Mouse (Mus musculus) kidney, adult 2 months (tissue): Measurements from ENCODE around the gene Fn3k. TPM values are rescaled to one million over a fixed set of nuclear protein-coding genes. Genes with fewer than 3 reads are reported as not detected.

Experiments
- DNase-seq: peaks from one replicate; pipeline ENCODE4 v3.0.0; 2021
- H3K27ac ChIP-seq: fragments of 200-500 bp; 2 replicates; pipeline ENCODE4 v1.5.1; 2012; ENCODE audit warnings: low read depth, low read length, control low read depth, inconsistent platforms; ENCODE audit not compliant: insufficient read depth
- H3K27me3 ChIP-seq: fragments of 200-500 bp; replicated peaks from 2 replicates; pipeline ENCODE4 v1.6.1; 2012; ENCODE audit warnings: mild to moderate bottlenecking, moderate library complexity, low read length, inconsistent platforms; ENCODE audit not compliant: control insufficient read depth, insufficient read depth
- H3K36me3 ChIP-seq: fragments of 200-500 bp; 2 replicates; pipeline ENCODE4 v1.6.1; 2012; ENCODE audit warnings: mild to moderate bottlenecking, moderate library complexity, low read length, inconsistent platforms; ENCODE audit not compliant: control insufficient read depth, insufficient read depth
- H3K4me1 ChIP-seq: fragments of 200-500 bp; 2 replicates; pipeline ENCODE4 v1.6.1; 2011; ENCODE audit warnings: low read length; ENCODE audit not compliant: control insufficient read depth, insufficient read depth
- H3K4me3 ChIP-seq: fragments of 200-500 bp; 2 replicates; pipeline ENCODE4 v1.5.1; 2011; ENCODE audit warnings: mild to moderate bottlenecking, low read depth, low read length, control low read depth; ENCODE audit not compliant: insufficient read depth
- CTCF ChIP-seq: fragments of 200-500 bp; conservative IDR thresholded peaks from 2 replicates; pipeline ENCODE4 v1.5.1; 2011; ENCODE audit warnings: low read depth, mild to moderate bottlenecking, control low read depth, low read length, moderate library complexity, mixed read lengths; ENCODE audit not compliant: insufficient read depth, insufficient read length
- POLR2A ChIP-seq: fragments of 200-500 bp; IDR thresholded peaks from one replicate; pipeline ENCODE4 v1.6.1; 2011; ENCODE audit warnings: low read depth, low read length, control low read depth
- WGBS: fragments of 180-500 bp; shearing (Covaris S2); methylation state at CpG from one replicate; pipeline ENCODE4 v1.1.7; 2018; 5-methylcytosine and 5-hydroxymethylcytosine counted together
- polyA plus RNA-seq: library from polyadenylated mRNA; depleted of rRNA; stranded (reverse); fragments of >200 nt; gene quantifications from 2 replicates; pipeline ENCODE4 v1.2.3, GENCODE M21; 2012

Fn3k gene
- polyA plus RNA-seq, 1 experiment: 33.7 TPM

DNA sequence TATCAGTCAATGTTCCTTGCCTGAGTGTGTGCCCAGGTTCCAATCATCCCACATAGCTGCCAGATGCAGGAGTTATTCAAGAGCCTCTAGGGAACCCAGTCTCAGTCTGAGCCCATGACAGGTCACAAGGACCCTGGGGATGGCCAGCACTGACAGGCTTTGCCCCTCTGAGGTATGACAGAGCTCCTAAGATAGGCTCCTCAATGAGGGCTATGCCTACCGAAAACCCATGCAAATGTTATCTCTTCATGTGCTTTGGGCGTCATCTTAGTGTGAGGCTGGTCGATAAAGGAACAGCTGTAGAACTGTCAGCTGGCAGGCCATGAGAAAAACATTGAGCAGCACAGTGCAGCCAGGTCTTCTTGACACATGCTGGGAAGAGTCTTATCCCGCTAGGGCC is 1.3 kb upstream of the Fn3k start:
- DNase-seq: no peak
- Histone ChIP-seq H3K4me1 (peaks cover 12% of the 10 kb centered on the region; the same call in 1 of the 2 replicates), H3K27ac (no peak overlapping the region), H3K4me3 (no peak overlapping the region), H3K36me3 (no peaks in the 10 kb centered on the region), H3K27me3 (no peaks in the 10 kb centered on the region)
- no peak for TF ChIP-seq POLR2A
- TF ChIP-seq CTCF: no peak
- 90% methylated on average over 4 of the region's 4 CpGs for WGBS

DNA sequence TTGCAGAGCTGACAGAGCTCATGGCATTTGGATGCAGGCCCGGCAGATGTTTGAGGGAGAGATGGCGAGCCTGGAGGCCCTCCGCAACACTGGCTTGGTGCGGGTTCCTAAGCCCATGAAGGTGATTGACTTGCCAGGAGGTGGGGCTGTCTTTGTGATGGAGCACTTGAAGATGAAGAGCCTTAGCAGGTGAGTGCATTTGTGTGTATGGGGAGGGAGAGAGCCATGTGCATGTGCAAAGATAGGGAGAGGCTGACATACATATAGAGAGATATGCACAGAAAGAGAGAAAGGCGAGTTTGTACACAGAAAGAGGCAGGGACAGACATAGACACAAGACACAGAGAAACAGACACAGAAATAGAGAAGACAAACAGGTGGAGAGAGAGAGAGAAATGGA is 2.5 kb downstream of the Fn3k start:
- TF ChIP-seq POLR2A (no peak), CTCF (no peak)
- no peaks in the 10 kb centered on the region for H3K27me3 ChIP-seq
- H3K4me3 ChIP-seq: no peak overlapping the region
- peaks cover 22% of the 10 kb centered on the region for H3K4me1 ChIP-seq
- H3K27ac ChIP-seq: no peak overlapping the region
- WGBS: 85% methylated on average over 5 of the region's 5 CpGs
- no peaks in the 10 kb centered on the region for H3K36me3 ChIP-seq
- no peak for DNase-seq

DNA sequence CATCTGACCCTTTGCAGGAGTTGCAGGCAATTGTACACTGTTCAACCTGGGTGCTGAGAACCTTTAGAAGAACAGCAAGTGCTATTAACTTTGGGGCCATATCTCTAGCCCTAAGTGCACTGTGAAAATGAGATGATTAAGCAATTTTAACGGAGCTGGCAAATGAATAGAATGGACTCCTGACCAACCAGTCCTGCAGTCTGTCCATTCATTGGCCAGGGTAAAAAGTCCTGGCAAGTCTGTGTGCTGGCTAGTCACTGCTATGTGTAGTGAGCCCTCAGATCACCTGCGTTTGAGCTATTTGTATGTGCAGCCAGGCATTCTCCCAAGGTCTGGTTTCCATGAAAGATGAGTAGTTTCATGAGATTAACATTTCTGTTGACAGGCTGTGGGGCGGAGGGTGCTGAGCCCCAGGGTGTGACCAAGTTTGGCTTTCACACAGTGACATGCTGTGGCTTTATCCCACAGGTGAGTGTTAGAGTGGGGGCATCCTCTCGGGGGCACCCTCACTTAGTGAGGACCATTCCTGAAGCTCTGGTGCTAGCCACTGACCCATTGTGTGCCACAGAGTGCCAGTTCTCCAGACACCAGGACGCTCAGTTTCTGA is 5.1 kb downstream of the Fn3k start:
- Histone ChIP-seq H3K27ac (no peak overlapping the region), H3K4me1 (peaks cover 22% of the 10 kb centered on the region), H3K4me3 (no peak overlapping the region), H3K36me3 (no peaks in the 10 kb centered on the region), H3K27me3 (no peaks in the 10 kb centered on the region)
- TF ChIP-seq CTCF (no peak), POLR2A (no peak)
- peak; percentile 88 for DNase-seq
- 53% methylated on average over 5 of the region's 5 CpGs for WGBS

DNA sequence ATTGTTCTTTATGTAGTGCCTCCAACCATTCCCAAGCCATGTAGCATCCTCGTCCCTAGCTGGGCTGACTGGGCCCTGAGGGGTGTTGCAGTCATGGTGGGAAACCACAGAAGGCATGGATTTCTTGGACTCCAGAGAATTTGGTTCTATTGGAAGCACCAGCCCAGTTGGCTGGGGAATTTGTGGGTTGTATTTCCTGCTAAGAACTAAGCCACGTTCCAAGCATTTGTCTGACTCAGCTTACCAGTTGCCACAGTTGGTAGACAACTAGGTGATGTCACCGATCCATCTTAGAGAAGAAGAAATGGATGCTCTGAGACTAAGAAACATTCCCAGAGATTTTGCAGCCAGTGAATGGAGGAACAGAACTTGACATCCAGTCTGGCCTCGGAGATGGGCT is 6.9 kb downstream of the Fn3k start:
- DNase-seq: no peak
- Histone ChIP-seq H3K27me3 (no peaks in the 10 kb centered on the region), H3K4me3 (no peak overlapping the region), H3K27ac (no peak overlapping the region), H3K4me1 (peaks cover 14% of the 10 kb centered on the region), H3K36me3 (no peaks in the 10 kb centered on the region)
- WGBS: 96% methylated on average over 4 of the region's 4 CpGs
- TF ChIP-seq POLR2A: no peak
- no peak for TF ChIP-seq CTCF

DNA sequence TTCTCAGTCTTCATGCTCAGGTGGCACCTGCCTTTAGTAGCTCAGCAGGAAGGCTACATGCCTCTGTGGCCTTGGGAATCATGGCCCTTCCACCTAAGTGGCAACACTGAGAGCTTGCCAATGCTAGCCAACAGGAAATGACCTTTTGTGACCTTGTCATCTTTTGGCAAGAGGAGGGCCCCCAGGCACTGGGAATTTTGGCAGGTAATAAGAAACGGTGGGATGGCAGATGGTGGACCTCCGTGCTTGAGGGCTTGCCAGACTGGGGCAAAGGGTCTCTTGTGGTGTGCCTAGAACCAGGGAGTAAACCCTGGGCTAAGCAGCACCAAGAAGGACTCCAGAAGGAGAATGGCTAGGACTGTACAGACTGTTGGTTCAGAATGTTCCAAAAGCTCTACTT is 7.4 kb downstream of the Fn3k start:
- H3K27me3 ChIP-seq: no peaks in the 10 kb centered on the region
- H3K4me1 ChIP-seq: peaks cover 10% of the 10 kb centered on the region
- H3K4me3 ChIP-seq: no peak overlapping the region
- TF ChIP-seq POLR2A (no peak), CTCF (no peak)
- H3K27ac ChIP-seq: no peak overlapping the region
- no peak for DNase-seq
- H3K36me3 ChIP-seq: no peaks in the 10 kb centered on the region
- 50% methylated on average over 2 of the region's 2 CpGs for WGBS

DNA sequence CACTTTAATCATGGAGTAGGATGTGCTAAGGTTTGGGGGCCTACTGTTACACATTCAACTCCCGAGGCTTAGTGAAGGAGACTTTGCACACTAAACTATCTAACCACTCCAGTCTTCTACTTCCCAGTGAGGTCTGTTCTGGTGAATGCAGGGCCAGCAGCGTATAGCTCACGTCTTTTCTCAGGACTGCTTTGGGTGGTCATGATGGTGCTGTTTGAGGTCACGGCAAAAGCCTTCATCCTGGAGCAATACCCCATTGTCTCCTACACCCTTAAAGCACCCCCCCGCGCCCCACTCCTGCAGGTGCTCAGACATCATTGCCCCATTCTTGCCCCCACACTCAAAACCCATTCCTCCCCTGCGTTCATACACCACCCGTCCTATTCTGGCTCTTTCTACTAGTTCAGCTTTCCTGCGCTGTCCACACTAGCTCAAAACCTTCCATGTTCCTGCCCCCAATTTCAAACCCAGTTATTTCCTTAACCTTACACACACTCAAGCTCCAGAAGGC is 16.6 kb downstream of the Fn3k start:
- peak overlapping the region; percentile 77 for H3K4me3 ChIP-seq
- H3K4me1 ChIP-seq: peaks cover 5% of the 10 kb centered on the region; the same call in 1 of the 2 replicates
- 30% methylated on average over 9 of the region's 9 CpGs for WGBS
- no peak for DNase-seq
- no peaks in the 10 kb centered on the region for H3K36me3 ChIP-seq
- H3K27ac ChIP-seq: no peak overlapping the region
- no peaks in the 10 kb centered on the region for H3K27me3 ChIP-seq
- TF ChIP-seq CTCF (no peak), POLR2A (no peak)

DNA sequence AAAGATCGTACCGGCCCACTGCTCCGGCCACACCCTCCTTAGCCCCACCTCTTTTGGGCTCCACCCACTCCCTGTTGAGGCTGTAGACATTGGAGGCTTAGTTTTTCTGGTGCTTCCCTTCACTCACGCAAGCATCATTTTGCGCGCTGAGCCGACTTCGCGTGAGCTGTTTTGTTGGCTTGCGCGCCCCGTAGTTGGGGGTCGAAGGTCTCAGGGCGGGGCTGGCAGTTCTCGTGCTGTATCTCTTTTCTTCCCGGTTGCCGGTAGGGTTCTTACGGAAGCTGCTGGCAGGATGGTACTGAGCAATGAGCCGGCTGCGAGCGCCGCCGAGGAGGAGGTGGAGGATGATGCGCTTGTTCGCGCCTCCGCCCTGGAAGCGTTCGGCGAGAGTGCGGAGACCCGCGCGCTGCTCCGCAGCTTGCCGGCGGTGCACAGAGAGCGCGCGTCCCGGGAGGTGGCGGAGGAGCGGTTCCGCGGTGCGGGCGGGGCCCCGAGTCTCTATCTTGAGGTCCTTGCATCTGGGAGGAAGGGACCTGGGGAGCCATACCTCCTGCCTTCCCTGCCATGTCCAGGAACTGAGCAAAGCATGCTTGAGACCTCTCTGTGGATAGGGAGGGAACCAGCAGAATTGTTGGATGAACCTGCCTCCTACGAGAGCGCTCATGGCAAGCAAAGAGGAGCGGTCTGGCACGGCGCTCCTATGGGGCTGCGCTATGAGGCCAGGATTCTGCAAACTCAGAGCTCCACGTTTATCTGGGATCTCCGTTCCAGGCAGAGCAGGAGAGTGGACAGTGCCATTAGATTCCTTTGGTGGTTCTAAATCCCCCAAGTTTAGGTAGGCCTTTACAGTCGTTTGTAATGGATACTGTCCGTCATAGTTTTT is 17.3 kb downstream of the Fn3k start, which contains the start of gene Tbcd:
TSS of gene Tbcd (plus strand) at position 197 of the 883 bp plus-strand sequence.
- Histone ChIP-seq H3K27me3 (no peaks in the 10 kb centered on the region), H3K36me3 (no peaks in the 10 kb centered on the region), H3K4me1 (peaks cover 5% of the 10 kb centered on the region; the same call in 1 of the 2 replicates), H3K4me3 (peak within 1 kb of the TSS; percentile 77), H3K27ac (no peak within 1 kb of the TSS)
- WGBS: 1% methylated on average over 58 of the region's 58 CpGs
- DNase-seq: peak; percentile 97
- TF ChIP-seq POLR2A: no peak
- TF ChIP-seq CTCF: no peak
